Mouse (Mus musculus): Measurements from ENCODE around the gene Sec1.

DNA sequence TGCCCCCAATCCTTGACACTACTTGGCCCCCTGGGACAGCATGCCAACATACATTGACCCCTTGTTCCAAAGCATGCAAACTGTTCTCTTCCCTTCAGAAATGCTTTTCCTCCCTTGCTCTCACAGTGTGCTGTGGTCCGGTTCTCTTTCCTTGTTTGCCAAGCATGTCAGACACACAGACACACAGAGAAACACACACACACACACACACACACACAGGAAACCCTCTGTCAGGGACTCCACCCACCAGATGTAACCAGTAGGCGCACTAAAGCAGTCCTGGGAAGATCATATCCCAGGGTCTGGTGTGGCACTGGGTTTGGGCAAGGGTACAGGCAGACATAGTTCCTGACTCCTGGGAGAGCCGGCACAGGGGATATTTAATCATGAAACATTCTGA is 7.4 kb downstream of the Sec1 start:
- TF ChIP-seq TAL1 (IDR thresholded peaks at IDR 0.05; ENCODE audit: low read length) (no peak), GATA1 (IDR thresholded peaks at IDR 0.05; ENCODE audit: low read length) (no peak)
